Mouse (Mus musculus) hindbrain, embryonic 15.5 days (tissue): Measurements from ENCODE around the gene Erich3. TPM values are rescaled to one million over a fixed set of nuclear protein-coding genes. Genes with fewer than 3 reads are reported as not detected.

Experiments used
- ATAC-seq: fragments of 200-750 bp; cut with Nextera tagmentation; 2 replicates; pipeline ENCODE4 v1.8.0; 2017; ENCODE audit warnings: low read depth, moderate number of reproducible peaks, moderate TSS enrichment; ENCODE audit not compliant: low FRiP score
- H3K27ac ChIP-seq: fragments of 300-500 bp; sonication (generic); replicated peaks from 2 replicates; pipeline ENCODE4 v1.5.1; 2015; ENCODE audit warnings: mild to moderate bottlenecking, inconsistent platforms
- H3K27me3 ChIP-seq: fragments of 300-500 bp; sonication (generic); 2 replicates; pipeline ENCODE4 v1.6.1; 2015; ENCODE audit warnings: control low read depth, inconsistent platforms
- H3K36me3 ChIP-seq: fragments of 300-500 bp; sonication (generic); 2 replicates; pipeline ENCODE4 v1.6.1; 2015; ENCODE audit warnings: control low read depth, inconsistent platforms
- H3K4me1 ChIP-seq: fragments of 300-500 bp; sonication (generic); replicated peaks from 2 replicates; pipeline ENCODE4 v1.6.1; 2015; ENCODE audit warnings: control low read depth, inconsistent platforms
- H3K4me2 ChIP-seq: fragments of 300-500 bp; sonication (generic); 2 replicates; pipeline ENCODE4 v1.6.1; 2015; ENCODE audit warnings: moderate library complexity, mild to moderate bottlenecking, inconsistent platforms
- H3K4me3 ChIP-seq: fragments of 300-500 bp; sonication (generic); 2 replicates; pipeline ENCODE4 v1.5.1; 2015; ENCODE audit warnings: mild to moderate bottlenecking, inconsistent platforms
- H3K9ac ChIP-seq: fragments of 300-500 bp; sonication (generic); 2 replicates; pipeline ENCODE4 v1.6.1; 2015; ENCODE audit warnings: inconsistent platforms
- H3K9me3 ChIP-seq: fragments of 300-500 bp; sonication (generic); 2 replicates; pipeline ENCODE4 v1.6.1; 2016; ENCODE audit warnings: control low read depth, inconsistent platforms
- WGBS: fragments of 180-500 bp; shearing (Covaris S2); methylation state at CpG from one replicate; pipeline ENCODE4 v1.1.7; 2015; 5-methylcytosine and 5-hydroxymethylcytosine counted together
- polyA plus RNA-seq: library from polyadenylated mRNA; unstranded; fragments of >200 nt; fragmentation: Nextera tagmentation; extraction: Ambion mirVana; gene quantifications from 2 replicates; pipeline ENCODE4 v1.2.1, GENCODE M21; 2015

Erich3 gene
- polyA plus RNA-seq, 1 experiment from 2014 or later: 2.2 TPM

DNA sequence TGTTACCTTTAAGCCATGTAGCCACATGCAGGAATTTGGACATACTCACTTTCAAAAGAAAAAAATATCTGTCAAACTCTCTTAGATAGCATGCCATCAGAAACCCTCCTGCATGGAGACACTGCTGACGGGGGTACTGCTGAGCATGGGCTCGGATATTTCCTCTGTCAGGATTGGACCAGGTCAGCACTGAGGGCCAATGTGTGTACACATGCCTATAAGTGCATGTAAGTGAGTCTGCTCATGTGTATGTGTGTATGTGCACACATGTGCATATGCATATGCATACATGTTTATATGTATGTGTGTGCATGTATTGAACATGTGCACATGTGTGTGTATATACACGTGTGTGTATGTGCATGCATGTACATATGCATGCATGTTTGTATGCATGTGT lies 124.0 kb downstream of the Erich3 start:
- Histone ChIP-seq H3K36me3 (no peaks in the 10 kb centered on the region), H3K27ac (no peak overlapping the region), H3K9me3 (no peaks in the 10 kb centered on the region), H3K4me3 (no peak overlapping the region), H3K27me3 (no peaks in the 10 kb centered on the region), H3K4me1 (no peaks in the 10 kb centered on the region), H3K9ac (no peak overlapping the region), H3K4me2 (no peak overlapping the region)
- WGBS: 88% methylated on average over 3 of the region's 3 CpGs
- no peak for ATAC-seq

DNA sequence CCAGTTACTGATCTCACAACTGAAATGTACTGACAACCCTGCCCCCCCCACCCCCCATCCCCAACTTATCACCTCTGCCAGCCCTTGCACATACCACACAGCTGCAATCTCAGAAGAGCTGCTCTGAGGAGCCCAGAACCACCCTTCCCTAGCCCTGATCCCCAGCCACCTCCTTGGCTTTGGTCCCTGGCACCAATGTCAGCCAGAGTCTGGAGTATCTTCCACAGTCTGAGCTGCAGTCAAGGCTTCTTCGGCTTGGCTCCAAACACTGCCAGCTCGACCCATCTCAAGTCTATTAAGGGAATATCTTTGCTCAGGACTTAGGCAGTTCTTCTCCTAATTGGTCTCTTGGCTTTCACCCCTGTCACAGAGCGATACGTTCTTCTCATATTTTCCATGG lies 129.9 kb downstream of the Erich3 start:
- Histone ChIP-seq H3K27ac (no peak overlapping the region), H3K36me3 (no peaks in the 10 kb centered on the region), H3K4me2 (no peak overlapping the region), H3K4me1 (no peaks in the 10 kb centered on the region), H3K27me3 (no peaks in the 10 kb centered on the region), H3K9me3 (no peaks in the 10 kb centered on the region), H3K9ac (no peak overlapping the region), H3K4me3 (no peak overlapping the region)
- no peak for ATAC-seq
- 80% methylated on average over 4 of the region's 4 CpGs for WGBS

GRCm38 (mm10) chr3:154798806-154799205 lies 135.1 kb downstream of the Erich3 start:
- no peak for ATAC-seq
- Histone ChIP-seq H3K4me3 (no peak overlapping the region), H3K4me2 (no peak overlapping the region), H3K36me3 (no peaks in the 10 kb centered on the region), H3K27me3 (no peaks in the 10 kb centered on the region), H3K9me3 (no peaks in the 10 kb centered on the region), H3K9ac (no peak overlapping the region), H3K27ac (no peak overlapping the region), H3K4me1 (peaks cover 24% of the 10 kb centered on the region)
- WGBS: 79% methylated on average over 4 of the region's 4 CpGs

GRCm38 (mm10) chr3:154800454-154800853 lies 136.8 kb downstream of the Erich3 start:
- no peaks in the 10 kb centered on the region for H3K27me3 ChIP-seq
- no peaks in the 10 kb centered on the region for H3K9me3 ChIP-seq
- H3K4me3 ChIP-seq: no peak overlapping the region
- H3K4me2 ChIP-seq: no peak overlapping the region
- H3K27ac ChIP-seq: 0 out of 2 replicates have a peak overlapping the region, but pooled peaks have one; percentile 25
- H3K9ac ChIP-seq: no peak overlapping the region
- H3K36me3 ChIP-seq: no peaks in the 10 kb centered on the region
- no peak for ATAC-seq
- H3K4me1 ChIP-seq: peaks cover 24% of the 10 kb centered on the region
- WGBS: 40% methylated on average over 8 of the region's 8 CpGs

DNA sequence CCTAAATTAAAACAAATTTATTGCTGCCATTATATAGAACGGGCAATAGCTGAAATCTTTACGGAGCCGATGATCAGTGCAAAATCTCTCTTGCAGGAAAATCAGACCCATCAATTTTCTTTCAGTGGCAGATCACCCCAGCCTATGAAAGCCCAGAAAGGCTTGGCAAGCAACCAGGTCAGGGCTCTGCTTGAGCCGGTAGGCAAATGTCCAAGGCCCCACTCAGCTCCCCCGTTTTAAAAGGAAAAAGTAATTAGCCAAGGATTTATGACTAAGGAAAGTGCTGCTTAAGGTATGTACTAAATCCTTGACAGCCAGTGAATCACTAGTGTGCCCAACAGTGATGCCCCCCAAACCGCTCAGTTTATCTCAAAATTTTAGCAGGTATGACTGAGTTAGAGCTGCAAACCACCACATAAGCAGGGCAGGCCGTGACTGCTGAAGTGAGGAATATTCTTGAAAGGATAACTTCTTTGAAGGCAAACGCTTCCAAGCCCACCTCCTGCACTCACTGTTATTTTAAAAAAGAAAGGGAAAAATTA lies 137.3 kb downstream of the Erich3 start:
- Histone ChIP-seq H3K27ac (no peak overlapping the region), H3K4me3 (no peak overlapping the region), H3K4me2 (no peak overlapping the region), H3K4me1 (peaks cover 24% of the 10 kb centered on the region), H3K36me3 (no peaks in the 10 kb centered on the region), H3K9ac (no peak overlapping the region), H3K9me3 (no peaks in the 10 kb centered on the region), H3K27me3 (no peaks in the 10 kb centered on the region)
- WGBS: 46% methylated on average over 8 of the region's 8 CpGs
- ATAC-seq: peak; percentile 57; the same call in 1 of the 2 replicates

DNA sequence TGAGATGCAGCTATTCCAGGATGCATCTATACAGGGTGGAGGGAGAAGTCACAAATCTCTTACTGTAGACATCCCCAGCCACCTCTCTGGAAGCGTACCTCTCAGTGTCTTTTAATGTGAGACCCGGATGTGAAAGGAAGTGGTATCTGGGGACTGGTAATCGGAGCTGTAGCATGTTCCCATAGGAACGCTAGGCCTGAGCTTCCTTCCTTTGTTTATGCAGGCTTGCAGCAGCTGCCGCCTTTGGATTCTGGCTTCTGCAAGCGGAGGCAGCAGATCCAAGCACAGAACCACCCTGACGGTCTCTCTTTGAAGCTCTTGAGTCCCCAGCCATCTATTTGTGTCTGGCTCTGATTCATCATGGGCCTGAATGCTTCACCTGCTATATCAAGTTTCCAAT lies 143.0 kb downstream of the Erich3 start:
- Histone ChIP-seq H3K36me3 (no peaks in the 10 kb centered on the region), H3K4me1 (peaks cover 21% of the 10 kb centered on the region), H3K27ac (peak overlapping the region; percentile 57), H3K9ac (no peak overlapping the region), H3K4me2 (no peak overlapping the region), H3K27me3 (no peaks in the 10 kb centered on the region), H3K4me3 (no peak overlapping the region), H3K9me3 (no peaks in the 10 kb centered on the region)
- peak; percentile 64 for ATAC-seq
- 16% methylated on average over 7 of the region's 7 CpGs for WGBS

DNA sequence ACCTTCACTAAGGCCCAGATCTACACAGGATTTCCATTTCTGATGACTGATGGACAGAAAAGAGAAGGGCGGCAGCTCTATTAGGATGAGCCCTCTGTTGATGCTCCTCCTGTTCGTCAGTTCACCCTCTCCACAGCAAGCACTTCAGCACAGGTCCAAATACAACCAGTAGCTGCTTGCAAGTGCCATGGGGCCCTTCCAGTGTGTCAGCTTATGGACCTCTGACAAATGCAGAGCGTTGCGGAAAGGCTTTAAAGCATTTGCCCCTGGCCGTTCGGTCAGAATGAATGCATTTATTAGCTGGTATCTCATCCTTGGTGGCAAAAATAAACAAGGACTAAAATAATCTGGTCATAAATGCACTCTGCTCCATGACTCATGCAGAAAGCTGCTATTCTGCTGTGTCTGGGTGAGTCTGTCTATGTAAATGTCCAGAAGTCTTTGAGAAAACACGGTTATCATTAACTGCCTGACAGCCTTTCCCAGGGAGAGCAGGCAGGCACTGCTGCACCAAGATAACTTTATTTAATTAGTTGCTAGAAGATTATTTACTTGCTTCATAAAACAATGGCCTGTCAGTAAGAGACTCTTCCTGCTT lies 146.7 kb downstream of the Erich3 start:
- 58% methylated on average over 7 of the region's 7 CpGs for WGBS
- Histone ChIP-seq H3K4me2 (no peak overlapping the region), H3K27ac (0 out of 2 replicates have a peak overlapping the region, but pooled peaks have one; percentile 14), H3K9me3 (no peaks in the 10 kb centered on the region), H3K4me3 (no peak overlapping the region), H3K36me3 (no peaks in the 10 kb centered on the region), H3K27me3 (no peaks in the 10 kb centered on the region), H3K4me1 (peaks cover 21% of the 10 kb centered on the region), H3K9ac (no peak overlapping the region)
- no peak for ATAC-seq

DNA sequence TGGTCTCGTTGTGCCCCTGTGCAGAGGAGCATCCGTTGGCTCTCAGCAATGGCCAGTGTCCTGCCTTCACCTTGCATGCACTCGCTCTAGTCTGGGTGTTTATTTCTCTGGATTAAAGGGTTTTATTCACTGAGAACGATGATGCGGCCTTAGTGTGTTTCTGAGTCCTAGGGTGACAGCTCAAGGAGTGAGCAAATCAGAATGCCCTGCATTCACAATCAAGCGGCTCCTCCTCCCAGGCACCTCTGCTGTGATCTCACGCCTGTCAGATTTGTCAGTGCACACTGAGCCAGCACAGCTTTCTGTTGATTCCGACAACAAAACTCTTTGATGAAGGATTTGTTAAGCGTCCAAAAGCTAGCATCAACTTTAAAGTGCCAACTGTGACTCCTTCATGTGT lies 147.6 kb downstream of the Erich3 start:
- H3K36me3 ChIP-seq: no peaks in the 10 kb centered on the region
- 0 out of 2 replicates have a peak, but pooled peaks have one; percentile 15 for ATAC-seq
- WGBS: 16% methylated on average over 9 of the region's 9 CpGs
- H3K4me2 ChIP-seq: no peak overlapping the region
- H3K27ac ChIP-seq: peak overlapping the region; percentile 29; the same call in 1 of the 2 replicates
- H3K27me3 ChIP-seq: no peaks in the 10 kb centered on the region
- H3K4me3 ChIP-seq: no peak overlapping the region
- no peaks in the 10 kb centered on the region for H3K9me3 ChIP-seq
- no peak overlapping the region for H3K9ac ChIP-seq
- peaks cover 25% of the 10 kb centered on the region for H3K4me1 ChIP-seq

- WGBS: 67% methylated on average over 9 of the region's 9 CpGs
These were observed 148.2 kb downstream of the Erich3 start for GRCm38 (mm10) chr3:154811833-154812232.

DNA sequence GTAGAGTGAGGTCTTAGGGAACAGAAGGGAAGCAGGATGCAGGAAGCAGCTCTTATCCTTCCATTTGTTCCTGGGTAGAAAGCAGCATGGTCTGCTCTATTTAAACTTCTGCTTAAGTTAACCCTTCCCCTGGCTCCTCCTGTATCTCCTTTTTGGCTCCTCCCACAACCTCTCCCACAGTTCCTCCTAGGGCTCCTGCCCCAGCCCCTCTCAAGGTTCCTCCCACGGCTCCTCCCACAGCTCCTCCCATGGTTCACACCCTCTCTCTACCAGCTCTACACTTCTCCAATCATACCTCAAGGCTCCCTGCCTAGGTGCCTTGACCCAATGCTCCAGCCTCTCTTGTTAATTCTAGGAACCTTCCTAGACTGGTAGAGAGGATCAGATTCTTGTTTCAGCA lies 149.2 kb downstream of the Erich3 start:
- no peak for ATAC-seq
- Histone ChIP-seq H3K9me3 (no peaks in the 10 kb centered on the region), H3K9ac (no peak overlapping the region), H3K36me3 (no peaks in the 10 kb centered on the region), H3K4me3 (no peak overlapping the region), H3K27ac (no peak overlapping the region), H3K27me3 (no peaks in the 10 kb centered on the region), H3K4me1 (peaks cover 36% of the 10 kb centered on the region), H3K4me2 (no peak overlapping the region)
- 61% methylated on average over 1 of the region's 1 CpGs for WGBS

More at GRCm38 (mm10) chr3:154811833-154812232, 148.2 kb downstream of the Erich3 start:
- Histone ChIP-seq H3K4me3 (no peak overlapping the region), H3K4me2 (no peak overlapping the region), H3K27ac (no peak overlapping the region), H3K27me3 (no peaks in the 10 kb centered on the region), H3K9ac (no peak overlapping the region), H3K9me3 (no peaks in the 10 kb centered on the region), H3K36me3 (no peaks in the 10 kb centered on the region), H3K4me1 (peaks cover 25% of the 10 kb centered on the region)
- no peak for ATAC-seq

GRCm38 (mm10) chr3:154815606-154816005 lies 151.9 kb downstream of the Erich3 start:
- H3K27me3 ChIP-seq: no peaks in the 10 kb centered on the region
- no peaks in the 10 kb centered on the region for H3K9me3 ChIP-seq
- H3K36me3 ChIP-seq: no peaks in the 10 kb centered on the region
- 69% methylated on average over 2 of the region's 2 CpGs for WGBS
- peaks cover 31% of the 10 kb centered on the region for H3K4me1 ChIP-seq
- H3K4me3 ChIP-seq: no peak overlapping the region
- H3K27ac ChIP-seq: peak overlapping the region; percentile 75; the same call in 1 of the 2 replicates
- H3K9ac ChIP-seq: no peak overlapping the region
- ATAC-seq: no peak
- no peak overlapping the region for H3K4me2 ChIP-seq

DNA sequence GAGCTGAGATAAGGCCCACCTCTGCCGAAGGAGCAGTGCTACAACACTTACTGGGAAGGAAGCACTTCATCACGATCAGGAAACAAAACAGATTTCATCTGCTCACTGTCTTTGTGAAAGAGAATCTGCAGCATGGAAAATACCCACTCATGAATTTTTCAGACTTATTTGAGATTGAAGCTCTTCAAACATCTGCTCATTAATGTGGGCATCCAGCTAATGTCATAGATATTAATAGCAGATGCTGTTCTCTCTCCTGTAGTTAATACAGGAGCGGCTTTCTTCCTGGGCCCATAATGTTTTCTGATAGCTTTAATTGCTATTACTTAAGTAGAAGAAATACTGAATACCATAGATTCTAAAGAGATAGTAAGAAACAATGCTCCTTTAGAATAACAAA lies 152.6 kb downstream of the Erich3 start:
- H3K9ac ChIP-seq: no peak overlapping the region
- no peaks in the 10 kb centered on the region for H3K27me3 ChIP-seq
- no peak overlapping the region for H3K4me3 ChIP-seq
- no peak overlapping the region for H3K4me2 ChIP-seq
- peak overlapping the region; percentile 75 for H3K27ac ChIP-seq
- H3K36me3 ChIP-seq: no peaks in the 10 kb centered on the region
- H3K9me3 ChIP-seq: no peaks in the 10 kb centered on the region
- H3K4me1 ChIP-seq: peaks cover 26% of the 10 kb centered on the region
- 59% methylated on average over 3 of the region's 3 CpGs for WGBS
- ATAC-seq: no peak
